Mouse (Mus musculus) liver, adult 2 months (tissue): ENCODE data around the gene Nfatc2.

Source experiments
- CTCF ChIP-seq: fragments of 200-500 bp; IDR thresholded peaks from 2 replicates; pipeline ENCODE4 v1.5.1; 2011; ENCODE audit warnings: low read depth, low read length, control low read depth
- POLR2A ChIP-seq: fragments of 200-500 bp; IDR thresholded peaks from 2 replicates; pipeline ENCODE4 v1.6.1; 2011; ENCODE audit warnings: low read length, control low read depth; ENCODE audit not compliant: insufficient read depth; ENCODE audit errors: extremely low read depth

GRCm38 (mm10) chr2:168434187-168434586, 167.3 kb downstream of the Nfatc2 start:
- TF ChIP-seq POLR2A: no peak
- no peak for TF ChIP-seq CTCF
